Mouse (Mus musculus) small intestine, adult 2 months (tissue): ENCODE measurements around the gene Brms1l.

Experiments used
- CTCF ChIP-seq: fragments of 200-500 bp; IDR thresholded peaks from 2 replicates; pipeline ENCODE4 v1.5.1; 2012; ENCODE audit warnings: low read depth, mild to moderate bottlenecking, control low read depth, inconsistent platforms, low read length, moderate library complexity, mixed read lengths; ENCODE audit not compliant: insufficient replicate concordance, insufficient read length; ENCODE audit errors: extremely low read depth
- POLR2A ChIP-seq: fragments of 200-500 bp; IDR thresholded peaks from 2 replicates; pipeline ENCODE4 v1.6.1; 2012; ENCODE audit warnings: low read depth, mild to moderate bottlenecking, control low read depth, inconsistent platforms, low read length, moderate library complexity

DNA sequence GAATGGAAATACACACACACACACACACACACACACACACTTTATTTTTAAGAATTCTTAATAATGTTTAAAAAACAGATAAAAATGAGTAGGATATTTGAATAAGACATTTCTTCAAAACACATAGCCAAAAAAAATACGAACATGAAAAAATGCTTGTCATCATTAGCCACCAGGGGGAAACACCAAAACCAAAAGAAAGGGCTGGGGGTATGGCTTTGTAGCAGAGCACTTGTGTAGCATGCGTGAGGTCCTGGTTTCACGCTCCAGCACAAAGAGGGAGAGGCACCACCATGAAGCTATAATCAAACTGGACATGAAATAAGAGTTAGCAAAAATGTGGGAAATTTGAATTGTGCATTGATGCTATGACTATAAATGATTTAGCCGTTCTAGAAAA lies 35.0 kb upstream of the Brms1l start:
- no peak for TF ChIP-seq CTCF
- no peak for TF ChIP-seq POLR2A
